Mouse (Mus musculus) embryonic facial prominence, embryonic 14.5 days (tissue): ENCODE results near the gene Prrx2. TPM values are rescaled to one million over a fixed set of nuclear protein-coding genes. Genes with fewer than 3 reads are reported as not detected.

Experiments used
- ATAC-seq: fragments of 200-750 bp; cut with Nextera tagmentation; 2 replicates; pipeline ENCODE4 v1.8.0; 2017; ENCODE audit warnings: low read depth, moderate number of reproducible peaks, moderate TSS enrichment
- DNase-seq: peaks from one replicate; pipeline ENCODE4 v3.0.0-alpha.2; 2015; ENCODE audit warnings: low spot score
- H3K27ac ChIP-seq: fragments of 300-500 bp; sonication (generic); replicated peaks from 2 replicates; pipeline ENCODE4 v1.5.1; 2014; ENCODE audit warnings: low read depth, mild to moderate bottlenecking, low read length, moderate library complexity
- H3K27me3 ChIP-seq: fragments of 300-500 bp; sonication (generic); replicated peaks from 2 replicates; pipeline ENCODE4 v1.6.1; 2014; ENCODE audit warnings: low read length; ENCODE audit not compliant: control insufficient read depth, insufficient read depth
- H3K36me3 ChIP-seq: fragments of 300-500 bp; sonication (generic); 2 replicates; pipeline ENCODE4 v1.6.1; 2014; ENCODE audit warnings: low read length, mixed read lengths; ENCODE audit not compliant: control insufficient read depth, insufficient read depth
- H3K4me1 ChIP-seq: fragments of 300-500 bp; sonication (generic); 2 replicates; pipeline ENCODE4 v1.6.1; 2014; ENCODE audit warnings: antibody characterized with exemption, low read length; ENCODE audit not compliant: control insufficient read depth, insufficient read depth
- H3K4me2 ChIP-seq: fragments of 300-500 bp; sonication (generic); 2 replicates; pipeline ENCODE4 v1.6.1; 2014; ENCODE audit warnings: low read depth, mild to moderate bottlenecking, low read length, moderate library complexity, mixed read lengths
- H3K4me3 ChIP-seq: fragments of 300-500 bp; sonication (generic); 2 replicates; pipeline ENCODE4 v1.5.1; 2014; ENCODE audit warnings: low read depth, mild to moderate bottlenecking, low read length
- H3K9ac ChIP-seq: fragments of 300-500 bp; sonication (generic); 2 replicates; pipeline ENCODE4 v1.6.1; 2014; ENCODE audit warnings: low read depth, mild to moderate bottlenecking, low read length, moderate library complexity, mixed read lengths
- H3K9me3 ChIP-seq: fragments of 300-500 bp; sonication (generic); 2 replicates; pipeline ENCODE4 v1.6.1; 2016; ENCODE audit warnings: low read length; ENCODE audit not compliant: control insufficient read depth
- WGBS: fragments of 180-500 bp; shearing (Covaris S2); extraction: QIAGEN DNeasy Blood & Tissue Kit; methylation state at CpG from one replicate; pipeline ENCODE4 v1.1.7; 2014; 5-methylcytosine and 5-hydroxymethylcytosine counted together
- polyA plus RNA-seq: library from polyadenylated mRNA; unstranded; fragments of >200 nt; fragmentation: Nextera tagmentation; extraction: Ambion mirVana; gene quantifications from 2 replicates; pipeline ENCODE4 v1.2.1, GENCODE M21; 2014

Gene Prrx2
- polyA plus RNA-seq, 1 experiment from 2014 or later: 63.8 TPM

GRCm38 (mm10) chr2:30870863-30871262 lies 36.1 kb downstream of the Prrx2 start:
- Histone ChIP-seq H3K4me2 (no peak overlapping the region), H3K4me1 (peaks cover 47% of the 10 kb centered on the region), H3K9me3 (no peaks in the 10 kb centered on the region), H3K36me3 (no peaks in the 10 kb centered on the region), H3K27ac (peak overlapping the region; percentile 73), H3K9ac (no peak overlapping the region), H3K27me3 (no peaks in the 10 kb centered on the region), H3K4me3 (no peak overlapping the region)
- ATAC-seq: peak; percentile 42
- WGBS: 57% methylated on average over 7 of the region's 8 CpGs
- peak; percentile 88 for DNase-seq

GRCm38 (mm10) chr2:30872669-30873068 lies 37.9 kb downstream of the Prrx2 start:
- Histone ChIP-seq H3K4me3 (no peak overlapping the region), H3K36me3 (no peaks in the 10 kb centered on the region), H3K27me3 (no peaks in the 10 kb centered on the region), H3K9ac (no peak overlapping the region), H3K4me1 (peaks cover 52% of the 10 kb centered on the region), H3K27ac (peak overlapping the region; percentile 82), H3K4me2 (no peak overlapping the region), H3K9me3 (no peaks in the 10 kb centered on the region)
- 22% methylated on average over 6 of the region's 6 CpGs for WGBS
- ATAC-seq (peak; percentile 28; the same call in 1 of the 2 replicates), DNase-seq (peak; percentile 88)

GRCm38 (mm10) chr2:30874445-30874844 lies 39.7 kb downstream of the Prrx2 start:
- Histone ChIP-seq H3K36me3 (peaks cover 14% of the 10 kb centered on the region), H3K9me3 (no peaks in the 10 kb centered on the region), H3K4me2 (no peak overlapping the region), H3K27ac (peak overlapping the region; percentile 82), H3K4me1 (peaks cover 52% of the 10 kb centered on the region), H3K9ac (peak overlapping the region; percentile 14; the same call in 1 of the 2 replicates), H3K27me3 (no peaks in the 10 kb centered on the region), H3K4me3 (no peak overlapping the region)
- WGBS: 39% methylated on average over 10 of the region's 10 CpGs
- ATAC-seq: no peak
- no peak for DNase-seq

GRCm38 (mm10) chr2:30875096-30875495 lies 40.3 kb downstream of the Prrx2 start:
- H3K4me2 ChIP-seq: no peak overlapping the region
- H3K36me3 ChIP-seq: peaks cover 20% of the 10 kb centered on the region
- ATAC-seq (no peak), DNase-seq (no peak)
- H3K4me1 ChIP-seq: peaks cover 51% of the 10 kb centered on the region
- H3K9me3 ChIP-seq: no peaks in the 10 kb centered on the region
- no peak overlapping the region for H3K4me3 ChIP-seq
- H3K27ac ChIP-seq: peak overlapping the region; percentile 82
- H3K27me3 ChIP-seq: no peaks in the 10 kb centered on the region
- WGBS: 55% methylated on average over 7 of the region's 7 CpGs
- H3K9ac ChIP-seq: 0 out of 2 replicates have a peak overlapping the region, but pooled peaks have one; percentile 1

GRCm38 (mm10) chr2:30875621-30876432 lies 41.1 kb downstream of the Prrx2 start:
- H3K36me3 ChIP-seq: peaks cover 27% of the 10 kb centered on the region
- ATAC-seq (peak; percentile 48), DNase-seq (peak; percentile 87)
- H3K4me1 ChIP-seq: peaks cover 49% of the 10 kb centered on the region
- no peak overlapping the region for H3K4me2 ChIP-seq
- 0 out of 2 replicates have a peak overlapping the region, but pooled peaks have one; percentile 1 for H3K9ac ChIP-seq
- H3K27me3 ChIP-seq: no peaks in the 10 kb centered on the region
- no peak overlapping the region for H3K4me3 ChIP-seq
- peak overlapping the region; percentile 82 for H3K27ac ChIP-seq
- 30% methylated on average over 10 of the region's 11 CpGs for WGBS
- H3K9me3 ChIP-seq: no peaks in the 10 kb centered on the region

GRCm38 (mm10) chr2:30879481-30879880 lies 44.7 kb downstream of the Prrx2 start:
- Histone ChIP-seq H3K9ac (no peak overlapping the region), H3K9me3 (no peaks in the 10 kb centered on the region), H3K36me3 (peaks cover 44% of the 10 kb centered on the region), H3K27ac (no peak overlapping the region), H3K4me3 (no peak overlapping the region), H3K27me3 (no peaks in the 10 kb centered on the region), H3K4me2 (no peak overlapping the region), H3K4me1 (peaks cover 21% of the 10 kb centered on the region)
- ATAC-seq (no peak), DNase-seq (no peak)
- 89% methylated on average over 15 of the region's 15 CpGs for WGBS

- Histone ChIP-seq H3K27ac (no peak overlapping the region), H3K4me2 (no peak overlapping the region), H3K36me3 (peaks cover 51% of the 10 kb centered on the region), H3K9me3 (no peaks in the 10 kb centered on the region), H3K4me1 (peaks cover 12% of the 10 kb centered on the region), H3K9ac (no peak overlapping the region), H3K27me3 (no peaks in the 10 kb centered on the region), H3K4me3 (no peak overlapping the region)
- ATAC-seq: no peak
- 91% methylated on average over 6 of the region's 7 CpGs for WGBS
- no peak for DNase-seq
These were observed 46.4 kb downstream of the Prrx2 start for GRCm38 (mm10) chr2:30881215-30881614.

GRCm38 (mm10) chr2:30884852-30885373 lies 50.1 kb downstream of the Prrx2 start:
- Histone ChIP-seq H3K4me1 (peaks cover 9% of the 10 kb centered on the region), H3K36me3 (peaks cover 32% of the 10 kb centered on the region), H3K9ac (no peak overlapping the region), H3K4me3 (no peak overlapping the region), H3K27ac (peak overlapping the region; percentile 71), H3K4me2 (no peak overlapping the region), H3K9me3 (no peaks in the 10 kb centered on the region), H3K27me3 (no peaks in the 10 kb centered on the region)
- no peak for ATAC-seq
- 96% methylated on average over 4 of the region's 4 CpGs for WGBS
- no peak for DNase-seq
